Mouse (Mus musculus): ENCODE data around the gene Zfp324.
"Not testable (repeated sequence)": the region's sequence is repeated elsewhere in the genome, so short reads cannot be mapped to it uniquely, and the experiment has no call there.

Gene Zfp324

GRCm38 (mm10) chr7:12965678-12966091 is at the start of gene Zfp324:
Zfp324 (plus strand) TSS chr7:12965838.
- peak; percentile 91 to 95 for DNase-seq

- DNase-seq = not testable (repeated sequence)
Observed at GRCm38 (mm10) chr7:12920495-12920894, 45.1 kb upstream of the Zfp324 start.

- DNase-seq = no peak
Observed at GRCm38 (mm10) chr7:12921318-12921704, 44.3 kb upstream of the Zfp324 start.

- DNase-seq = peak; percentile 98 to 99
Observed at GRCm38 (mm10) chr7:12921705-12922465, 43.8 kb upstream of the Zfp324 start, which contains the start of gene Rps5. Rps5 (plus strand) TSS chr7:12922290.

GRCm38 (mm10) chr7:12922729-12923128 is 42.9 kb upstream of the Zfp324 start:
- DNase-seq = no peak

- peak; percentile 64 to 67 for DNase-seq
Observed at GRCm38 (mm10) chr7:12926316-12926715, 39.3 kb upstream of the Zfp324 start.

- DNase-seq = peak; percentile 26 to 38
Observed at GRCm38 (mm10) chr7:12927191-12927680, 38.4 kb upstream of the Zfp324 start, which contains the start of gene Rnf225. Rnf225 (plus strand) TSS chr7:12927416.

GRCm38 (mm10) chr7:12927693-12928589 is 37.7 kb upstream of the Zfp324 start:
- DNase-seq = peak; percentile 82 to 87

- no peak for DNase-seq
Observed at GRCm38 (mm10) chr7:12933615-12934140, 32.0 kb upstream of the Zfp324 start.

GRCm38 (mm10) chr7:12934808-12935207 is 30.8 kb upstream of the Zfp324 start:
- DNase-seq = no peak

GRCm38 (mm10) chr7:12937254-12937803 is 28.3 kb upstream of the Zfp324 start:
- not testable (repeated sequence) for DNase-seq

- no peak for DNase-seq
Observed at GRCm38 (mm10) chr7:12940599-12940998, 25.0 kb upstream of the Zfp324 start.

- no peak for DNase-seq
Observed at GRCm38 (mm10) chr7:12943488-12943887, 22.1 kb upstream of the Zfp324 start.

- peak; percentile 91 to 93 for DNase-seq
Observed at GRCm38 (mm10) chr7:12949032-12949871, 16.4 kb upstream of the Zfp324 start.

- DNase-seq = no peak
Observed at GRCm38 (mm10) chr7:12949872-12950229, 15.8 kb upstream of the Zfp324 start.

GRCm38 (mm10) chr7:12954896-12955295 is 10.7 kb upstream of the Zfp324 start:
- DNase-seq = no peak

GRCm38 (mm10) chr7:12957511-12957910 is 8.1 kb upstream of the Zfp324 start:
- no peak for DNase-seq

- no peak for DNase-seq
Observed at GRCm38 (mm10) chr7:12958948-12959347, 6.7 kb upstream of the Zfp324 start.

GRCm38 (mm10) chr7:12959718-12960117 is 5.9 kb upstream of the Zfp324 start:
- no peak for DNase-seq

GRCm38 (mm10) chr7:12961511-12962141 is 4.0 kb upstream of the Zfp324 start:
- peak; percentile 54 to 61 for DNase-seq

GRCm38 (mm10) chr7:12966104-12966845 is 637 bp downstream of the Zfp324 start:
- peak; percentile 92 to 96 for DNase-seq
